Comparison of ENCODE assay signal across 8 mouse cellular contexts in genomic region chr6:119220297-119220696, GRCm38 (mm10). TPM values are rescaled to one million over a fixed set of nuclear protein-coding genes. Genes with fewer than 3 reads are reported as not detected.
A peak's percentile ranks its signal among the peaks of the same experiment; 100 is the strongest.
DNase-seq lines count a peak whose midpoint lies in the region; ATAC-seq lines count a peak whose summit lies in the region.

No protein-coding gene starts in this region.

- H3K9me3 ChIP-seq in intestine, embryonic 14.5 days (ENCODE audit: control insufficient read depth, low read length) = no peaks in the 10 kb centered on the region
- no peaks in the 10 kb centered on the region for H3K9me3 ChIP-seq in intestine, embryonic 16.5 days (ENCODE audit: control insufficient read depth, low read length)
- no peaks in the 10 kb centered on the region for H3K9me3 ChIP-seq in midbrain, embryonic 13.5 days

- H3K27ac ChIP-seq in intestine, embryonic 14.5 days (ENCODE audit: low read depth) = no peak overlapping the region
- no peak overlapping the region for H3K27ac ChIP-seq in intestine, embryonic 16.5 days (ENCODE audit: low read length)
- no peak overlapping the region for H3K27ac ChIP-seq in midbrain, embryonic 13.5 days

- DNase-seq in intestine, embryonic 14.5 days (ENCODE audit: low spot score) = peak; percentile 79
- DNase-seq in Muller cell, postnatal 12 days (ENCODE audit: inconsistent ontology term) = peak; percentile 36
- peak; percentile 25 to 68 for DNase-seq in cerebellum, postnatal 4 days (ENCODE audit: low spot score in 2 of 2)
- DNase-seq in heart, postnatal 10 days = peak; percentile 59 to 79
- peak; percentile 60 for DNase-seq in kidney, postnatal 4 days
- DNase-seq in testis, postnatal 10 days (ENCODE audit: low spot score) = peak; percentile 54

- H3K27me3 ChIP-seq in intestine, embryonic 14.5 days (replicated peaks; ENCODE audit: control insufficient read depth, insufficient read depth, low read length) = no peaks in the 10 kb centered on the region
- no peaks in the 10 kb centered on the region for H3K27me3 ChIP-seq in intestine, embryonic 16.5 days (replicated peaks; ENCODE audit: control insufficient read depth, insufficient read depth, low read length)
- no peaks in the 10 kb centered on the region for H3K27me3 ChIP-seq in midbrain, embryonic 13.5 days

- H3K4me3 ChIP-seq in intestine, embryonic 14.5 days (ENCODE audit: low read depth, low read length) = no peak overlapping the region
- no peak overlapping the region for H3K4me3 ChIP-seq in intestine, embryonic 16.5 days (ENCODE audit: low read length)
- H3K4me3 ChIP-seq in midbrain, embryonic 13.5 days (replicated peaks) = no peak overlapping the region

- 0 out of 2 replicates have a peak, but pooled peaks cover 2% of the 10 kb centered on the region for H3K4me1 ChIP-seq in intestine, embryonic 14.5 days (replicated peaks; ENCODE audit: control insufficient read depth, insufficient read depth, low read length)
- no peaks in the 10 kb centered on the region for H3K4me1 ChIP-seq in intestine, embryonic 16.5 days (ENCODE audit: control insufficient read depth, insufficient read depth, low read length)
- peaks cover 23% of the 10 kb centered on the region for H3K4me1 ChIP-seq in midbrain, embryonic 13.5 days (replicated peaks)

- peak; percentile 69; the same call in 1 of the 2 replicates for ATAC-seq in intestine, embryonic 14.5 days (replicated peaks; ENCODE audit: low FRiP score, low TSS enrichment, low read depth)
- no peak; the same call in 1 of the 2 replicates for ATAC-seq in intestine, embryonic 16.5 days
- peak; percentile 51; the same call in 1 of the 2 replicates for ATAC-seq in midbrain, embryonic 13.5 days

- 47% methylated on average over 10 of the region's 10 CpGs for WGBS in intestine, embryonic 14.5 days
- 46% methylated on average over 10 of the region's 10 CpGs for WGBS in intestine, embryonic 16.5 days
- 54% methylated on average over 10 of the region's 10 CpGs for WGBS in midbrain, embryonic 13.5 days

- intact Hi-C loops in heart, postnatal 10 days (cut with DNase I) = loop anchor here (1.0 kb wide), 3 partner anchors 128 to 224 kb away; no protein-coding TSS in a partner anchor

- peaks cover 22% of the 10 kb centered on the region for H3K36me3 ChIP-seq in intestine, embryonic 14.5 days (ENCODE audit: control insufficient read depth, insufficient read depth, low read length)
- H3K36me3 ChIP-seq in intestine, embryonic 16.5 days (ENCODE audit: control insufficient read depth, insufficient read depth, low read length) = peaks cover 3% of the 10 kb centered on the region
- peaks cover 48% of the 10 kb centered on the region for H3K36me3 ChIP-seq in midbrain, embryonic 13.5 days

- H3K4me2 ChIP-seq in intestine, embryonic 14.5 days (ENCODE audit: low read length) = no peak overlapping the region
- H3K4me2 ChIP-seq in intestine, embryonic 16.5 days (ENCODE audit: low read depth, low read length) = no peak overlapping the region
- H3K4me2 ChIP-seq in midbrain, embryonic 13.5 days (replicated peaks) = no peak overlapping the region

- no peak overlapping the region for H3K9ac ChIP-seq in intestine, embryonic 14.5 days (ENCODE audit: low read length)
- H3K9ac ChIP-seq in intestine, embryonic 16.5 days (ENCODE audit: low read depth, low read length) = no peak overlapping the region
- no peak overlapping the region for H3K9ac ChIP-seq in midbrain, embryonic 13.5 days (replicated peaks)

RNA-seq across cellular contexts. Expression of gene Cacna2d4, which starts 16.0 kb away (rescaled TPM):
- polyA plus RNA-seq in intestine, embryonic 14.5 days (2014; fragmentation: Nextera tagmentation; extraction: Ambion mirVana) = not detected in 2 replicates
- polyA plus RNA-seq in intestine, embryonic 16.5 days (2015; fragmentation: Nextera tagmentation; extraction: Ambion mirVana) = 0.11 and 0.15 TPM in 2 replicates
- not detected for total RNA-seq in heart, postnatal 10 days (2021)
- 0.43 and 0.53 TPM in 2 replicates for polyA plus RNA-seq in midbrain, embryonic 13.5 days (2015; fragmentation: Nextera tagmentation; extraction: Ambion mirVana)

RNA-seq across cellular contexts. Expression of gene Cacna1c, which starts 24.1 kb away (rescaled TPM):
- polyA plus RNA-seq in intestine, embryonic 14.5 days (2014; fragmentation: Nextera tagmentation; extraction: Ambion mirVana) = 4.5 and 6.5 TPM in 2 replicates
- 1.8 and 2.0 TPM in 2 replicates for polyA plus RNA-seq in intestine, embryonic 16.5 days (2015; fragmentation: Nextera tagmentation; extraction: Ambion mirVana)
- total RNA-seq in heart, postnatal 10 days (2021) = 100 to 1,000 TPM; 207 to 222 TPM
- 5.2 and 5.6 TPM in 2 replicates for polyA plus RNA-seq in midbrain, embryonic 13.5 days (2015; fragmentation: Nextera tagmentation; extraction: Ambion mirVana)

RNA-seq across cellular contexts. Expression of gene Dcp1b, which starts 45.2 kb away (rescaled TPM):
- 9.8 and 11.1 TPM in 2 replicates for polyA plus RNA-seq in intestine, embryonic 14.5 days (2014; fragmentation: Nextera tagmentation; extraction: Ambion mirVana)
- polyA plus RNA-seq in intestine, embryonic 16.5 days (2015; fragmentation: Nextera tagmentation; extraction: Ambion mirVana) = 5.8 and 6.4 TPM in 2 replicates
- 1 to 10 TPM; 4.2 to 5.3 TPM for total RNA-seq in heart, postnatal 10 days (2021)
- 14.7 and 15.6 TPM in 2 replicates for polyA plus RNA-seq in midbrain, embryonic 13.5 days (2015; fragmentation: Nextera tagmentation; extraction: Ambion mirVana)
